Mouse (Mus musculus): ENCODE results near the gene Ccdc105.

Ccdc105 gene

DNA sequence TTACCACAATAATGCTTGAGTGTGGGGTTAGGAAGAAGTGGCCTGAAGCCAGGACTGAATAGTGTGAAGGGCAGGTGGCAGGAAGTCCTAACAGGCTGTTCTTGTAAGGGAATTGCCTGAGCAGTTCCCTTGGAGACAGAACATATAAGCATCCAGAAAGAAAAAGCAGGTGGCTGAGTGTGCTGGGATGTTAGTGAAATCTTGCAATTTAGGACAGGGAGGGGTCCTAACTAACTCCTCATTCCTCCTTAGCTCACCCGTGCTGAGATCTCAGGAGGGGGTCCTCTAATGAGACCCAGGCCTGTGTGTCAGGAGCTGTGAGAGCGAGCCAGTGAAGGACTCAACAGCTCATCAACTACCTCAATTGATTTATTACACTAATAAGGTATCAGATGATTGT lies 29.4 kb downstream of the Ccdc105 start:
- ChIA-PET CTCF (no interaction called here), POLR2A (no interaction called here)

GRCm38 (mm10) chr10:78722654-78723053 lies 30.2 kb downstream of the Ccdc105 start:
- ChIA-PET CTCF (no interaction called here), POLR2A (interaction anchor here in 1 of 4 experiments (0.6 kb wide), 1 partner anchor 28 kb away, joined by 9 read pairs; no protein-coding TSS in a partner anchor)

DNA sequence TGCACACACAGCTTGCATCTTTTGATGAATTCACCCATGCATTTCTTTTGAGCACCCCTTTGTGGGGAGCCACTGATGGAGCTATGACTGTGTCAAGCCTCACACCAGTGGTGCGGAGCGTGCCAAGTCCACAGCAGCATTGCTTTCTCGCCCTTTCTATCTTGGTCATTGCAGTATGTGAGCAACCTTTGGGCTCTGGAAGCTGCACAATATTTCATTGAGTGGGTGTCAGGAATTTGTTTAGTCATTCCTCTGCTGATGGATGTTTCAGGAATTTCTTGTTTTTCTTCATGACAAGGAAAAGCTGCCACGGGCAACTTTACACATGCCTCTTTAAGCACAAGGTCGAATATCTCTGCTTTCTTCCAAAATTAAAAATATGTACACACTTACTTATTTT lies 30.8 kb downstream of the Ccdc105 start:
- ChIA-PET CTCF (no interaction called here), POLR2A (interaction anchor here in 1 of 4 experiments (0.6 kb wide), 1 partner anchor 29 kb away, joined by 9 read pairs; no protein-coding TSS in a partner anchor)

- CTCF ChIA-PET: interaction anchor here in 2 of 4 experiments (0.6 to 1.1 kb wide), 3 partner anchors 12 to 632 kb away, joined by 3 to 4 read pairs (median 3); no protein-coding TSS in a partner anchor
- POLR2A ChIA-PET: interaction anchor here in 2 of 4 experiments (0.6 to 1.7 kb wide), 6 partner anchors 9 to 510 kb away, joined by 3 to 5 read pairs (median 3); partner anchors contain the start of gene Olfr1351 (in 1 of the 2)
Measured at GRCm38 (mm10) chr10:78718056-78718455, 34.8 kb downstream of the Ccdc105 start, which contains the start of gene Casp14. Gene Casp14 (minus strand): TSS chr10:78718294.

DNA sequence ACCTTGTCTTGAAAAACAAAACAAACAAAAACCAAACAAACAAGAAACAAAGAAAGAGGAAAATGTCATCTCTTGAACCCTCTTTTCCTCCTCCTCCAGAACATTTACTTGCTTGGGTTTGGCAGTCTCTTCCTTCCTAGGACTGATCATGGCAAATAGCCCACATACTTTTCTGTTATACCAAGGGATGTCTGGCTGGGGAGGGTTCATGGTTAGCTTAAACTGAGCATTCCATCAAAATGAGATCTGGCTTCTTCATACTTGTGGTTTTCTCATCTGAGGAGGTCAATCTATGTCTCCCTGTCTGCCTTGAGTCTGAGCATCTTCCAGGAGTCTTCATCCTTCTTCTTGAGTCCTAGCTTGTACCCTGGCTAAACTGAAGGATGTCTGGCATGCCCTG lies 36.6 kb downstream of the Ccdc105 start:
- ChIA-PET POLR2A (no interaction called here), CTCF (no interaction called here)

GRCm38 (mm10) chr10:78715156-78715555 lies 37.7 kb downstream of the Ccdc105 start:
- ChIA-PET POLR2A (no interaction called here), CTCF (no interaction called here)

GRCm38 (mm10) chr10:78714129-78714528 lies 38.7 kb downstream of the Ccdc105 start:
- ChIA-PET POLR2A (no interaction called here), CTCF (no interaction called here)

DNA sequence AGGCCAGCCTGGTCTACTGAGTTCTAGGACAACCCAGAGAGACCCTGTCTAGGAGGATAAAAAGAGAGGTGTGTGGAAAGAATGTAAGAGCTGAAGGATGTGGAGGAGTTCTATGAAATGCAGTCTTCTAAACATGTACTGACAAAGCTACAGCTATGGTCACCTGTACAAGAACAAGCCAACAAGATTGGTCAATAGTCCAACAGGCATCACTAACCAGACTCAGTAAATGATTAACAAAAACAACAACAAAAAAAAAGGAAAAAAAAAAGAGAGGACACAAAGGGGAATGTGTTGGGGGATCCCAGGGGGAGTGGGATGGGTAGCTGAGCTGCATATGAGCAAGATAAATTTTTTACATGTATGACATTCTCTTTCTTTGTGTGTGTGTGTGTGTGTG lies 42.2 kb downstream of the Ccdc105 start:
- ChIA-PET CTCF (no interaction called here), POLR2A (interaction anchor here in 1 of 4 experiments (0.6 to 0.9 kb wide), 2 partner anchors 400 to 904 kb away, joined by 4 read pairs; no protein-coding TSS in a partner anchor)

GRCm38 (mm10) chr10:78700881-78701280 lies 52.0 kb downstream of the Ccdc105 start:
- POLR2A ChIA-PET: no interaction called here
- CTCF ChIA-PET: no interaction called here

All from embryonic stem cell, embryonic (primary cell).